Mouse (Mus musculus): ENCODE measurements at regions not wholly inside any gene's neighbourhood (a gene's known extent, or its start where the extent isn't known, plus 50 kb on each side); places are given as distances from the start of the nearest gene placed in this dataset.

GRCm38 (mm10) chr1:63944786-63945185 is 175.7 kb upstream of the 4933402D24Rik start:
- 44% methylated on average over 3 of the region's 3 CpGs for WGBS
- no peaks in the 10 kb centered on the region for H3K9me3 ChIP-seq (replicated peaks)
- no peak for DNase-seq (ENCODE audit: low spot score)
- no peak overlapping the region for H3K27ac ChIP-seq
- H3K27me3 ChIP-seq (ENCODE audit: low read depth, poor library complexity, severe bottlenecking), result no peaks in the 10 kb centered on the region
- H3K4me3 ChIP-seq, result no peak overlapping the region
- H3K4me1 ChIP-seq, result no peaks in the 10 kb centered on the region
- H3K36me3 ChIP-seq, result no peaks in the 10 kb centered on the region

- Histone ChIP-seq H3K36me3 (no peaks in the 10 kb centered on the region), H3K4me3 (no peak overlapping the region), H3K27ac (no peak overlapping the region), H3K27me3 (ENCODE audit: low read depth, poor library complexity, severe bottlenecking) (no peaks in the 10 kb centered on the region), H3K9me3 (replicated peaks) (no peaks in the 10 kb centered on the region), H3K4me1 (no peaks in the 10 kb centered on the region)
- no peak for DNase-seq (ENCODE audit: low spot score)
- WGBS, result 77% methylated on average over 4 of the region's 4 CpGs
Observed at GRCm38 (mm10) chr1:63938416-63938815, 169.3 kb upstream of the 4933402D24Rik start.

GRCm38 (mm10) chr1:63937480-63937879 is 168.4 kb upstream of the 4933402D24Rik start:
- no peaks in the 10 kb centered on the region for H3K36me3 ChIP-seq
- no peaks in the 10 kb centered on the region for H3K27me3 ChIP-seq (ENCODE audit: low read depth, poor library complexity, severe bottlenecking)
- WGBS, result 74% methylated on average over 3 of the region's 3 CpGs
- no peak overlapping the region for H3K4me3 ChIP-seq
- no peaks in the 10 kb centered on the region for H3K9me3 ChIP-seq (replicated peaks)
- H3K4me1 ChIP-seq, result no peaks in the 10 kb centered on the region
- no peak overlapping the region for H3K27ac ChIP-seq
- DNase-seq (ENCODE audit: low spot score), result no peak

- H3K27ac ChIP-seq, result no peak overlapping the region
- no peaks in the 10 kb centered on the region for H3K27me3 ChIP-seq (ENCODE audit: low read depth, poor library complexity, severe bottlenecking)
- DNase-seq (ENCODE audit: low spot score), result no peak
- H3K4me1 ChIP-seq, result no peaks in the 10 kb centered on the region
- H3K36me3 ChIP-seq, result no peaks in the 10 kb centered on the region
- H3K9me3 ChIP-seq (replicated peaks), result no peaks in the 10 kb centered on the region
- no peak overlapping the region for H3K4me3 ChIP-seq
- 94% methylated on average over 8 of the region's 8 CpGs for WGBS
Observed at GRCm38 (mm10) chr1:63934570-63935280, 165.7 kb upstream of the 4933402D24Rik start.

- no peaks in the 10 kb centered on the region for H3K27me3 ChIP-seq (ENCODE audit: low read depth, poor library complexity, severe bottlenecking)
- DNase-seq (ENCODE audit: low spot score), result no peak
Observed at GRCm38 (mm10) chr1:63932484-63932883, 163.4 kb upstream of the 4933402D24Rik start.

GRCm38 (mm10) chr1:63929362-63930125 is 160.5 kb upstream of the 4933402D24Rik start:
- Histone ChIP-seq H3K9me3 (replicated peaks) (no peaks in the 10 kb centered on the region), H3K27ac (no peak overlapping the region), H3K4me3 (no peak overlapping the region), H3K36me3 (no peaks in the 10 kb centered on the region), H3K4me1 (no peaks in the 10 kb centered on the region), H3K27me3 (ENCODE audit: low read depth, poor library complexity, severe bottlenecking) (no peaks in the 10 kb centered on the region)
- no peak for DNase-seq (ENCODE audit: low spot score)
- WGBS, result 85% methylated on average over 4 of the region's 4 CpGs

More at GRCm38 (mm10) chr1:63932484-63932883, 163.4 kb upstream of the 4933402D24Rik start:
- Histone ChIP-seq H3K27ac (no peak overlapping the region), H3K4me3 (no peak overlapping the region), H3K36me3 (no peaks in the 10 kb centered on the region), H3K9me3 (replicated peaks) (no peaks in the 10 kb centered on the region), H3K4me1 (no peaks in the 10 kb centered on the region)
- WGBS, result 73% methylated on average over 9 of the region's 9 CpGs

- H3K4me3 ChIP-seq, result no peak overlapping the region
- H3K27me3 ChIP-seq (ENCODE audit: low read depth, poor library complexity, severe bottlenecking), result no peaks in the 10 kb centered on the region
- DNase-seq (ENCODE audit: low spot score), result no peak
- WGBS, result 83% methylated on average over 5 of the region's 5 CpGs
- H3K36me3 ChIP-seq, result no peaks in the 10 kb centered on the region
- H3K4me1 ChIP-seq, result no peaks in the 10 kb centered on the region
- no peak overlapping the region for H3K27ac ChIP-seq
- no peaks in the 10 kb centered on the region for H3K9me3 ChIP-seq (replicated peaks)
Observed at GRCm38 (mm10) chr1:63928850-63929249, 159.8 kb upstream of the 4933402D24Rik start.

GRCm38 (mm10) chr1:63928361-63928760 is 159.3 kb upstream of the 4933402D24Rik start:
- Histone ChIP-seq H3K9me3 (replicated peaks) (no peaks in the 10 kb centered on the region), H3K36me3 (no peaks in the 10 kb centered on the region), H3K4me3 (no peak overlapping the region), H3K27me3 (ENCODE audit: low read depth, poor library complexity, severe bottlenecking) (no peaks in the 10 kb centered on the region), H3K27ac (no peak overlapping the region), H3K4me1 (no peaks in the 10 kb centered on the region)
- no peak for DNase-seq (ENCODE audit: low spot score)
- 93% methylated on average over 3 of the region's 3 CpGs for WGBS

GRCm38 (mm10) chr1:63920181-63920933 is 151.3 kb upstream of the 4933402D24Rik start:
- Histone ChIP-seq H3K27ac (no peak overlapping the region; the same call in 1 of the 2 replicates), H3K36me3 (no peaks in the 10 kb centered on the region), H3K4me3 (no peak overlapping the region), H3K4me1 (peaks cover 10% of the 10 kb centered on the region), H3K27me3 (ENCODE audit: low read depth, poor library complexity, severe bottlenecking) (no peaks in the 10 kb centered on the region), H3K9me3 (replicated peaks) (no peaks in the 10 kb centered on the region)
- no peak for DNase-seq (ENCODE audit: low spot score)
- 55% methylated on average over 8 of the region's 8 CpGs for WGBS

GRCm38 (mm10) chr1:63918200-63918599 is 149.1 kb upstream of the 4933402D24Rik start:
- 77% methylated on average over 7 of the region's 7 CpGs for WGBS
- Histone ChIP-seq H3K9me3 (replicated peaks) (no peaks in the 10 kb centered on the region), H3K27ac (no peak overlapping the region), H3K4me1 (peaks cover 10% of the 10 kb centered on the region), H3K27me3 (ENCODE audit: low read depth, poor library complexity, severe bottlenecking) (no peaks in the 10 kb centered on the region), H3K36me3 (no peaks in the 10 kb centered on the region), H3K4me3 (no peak overlapping the region)
- no peak for DNase-seq (ENCODE audit: low spot score)

- no peak for DNase-seq (ENCODE audit: low spot score)
- 93% methylated on average over 7 of the region's 7 CpGs for WGBS
- H3K9me3 ChIP-seq (replicated peaks), result no peaks in the 10 kb centered on the region
- peaks cover 10% of the 10 kb centered on the region for H3K4me1 ChIP-seq
- H3K27ac ChIP-seq, result no peak overlapping the region
- no peaks in the 10 kb centered on the region for H3K36me3 ChIP-seq
- H3K27me3 ChIP-seq (ENCODE audit: low read depth, poor library complexity, severe bottlenecking), result no peaks in the 10 kb centered on the region
- no peak overlapping the region for H3K4me3 ChIP-seq
Observed at GRCm38 (mm10) chr1:63916907-63917650, 148.0 kb upstream of the 4933402D24Rik start.

GRCm38 (mm10) chr1:63910765-63911164 is 141.7 kb upstream of the 4933402D24Rik start:
- no peaks in the 10 kb centered on the region for H3K9me3 ChIP-seq (replicated peaks)
- H3K36me3 ChIP-seq, result no peaks in the 10 kb centered on the region
- H3K4me3 ChIP-seq, result no peak overlapping the region
- H3K27ac ChIP-seq, result no peak overlapping the region
- DNase-seq (ENCODE audit: low spot score), result no peak
- no peaks in the 10 kb centered on the region for H3K4me1 ChIP-seq
- 82% methylated on average over 3 of the region's 3 CpGs for WGBS
- no peaks in the 10 kb centered on the region for H3K27me3 ChIP-seq (ENCODE audit: low read depth, poor library complexity, severe bottlenecking)

Data from limb, embryonic 10.5 days (tissue).